12 mouse cellular contexts compared by ENCODE assay signal in genomic region chr7:126607064-126607463, GRCm38 (mm10). TPM values are rescaled to one million over a fixed set of nuclear protein-coding genes. Genes with fewer than 3 reads are reported as not detected.
A peak's percentile ranks its signal among the peaks of the same experiment; 100 is the strongest.
DNase-seq lines count a peak whose midpoint lies in the region; ATAC-seq and TF ChIP-seq lines count a peak whose summit lies in the region.
"Had no signal": no experiment of that assay in that cellular context is flagged by ENCODE, and none has a peak within 500 bp of the region (broad histone marks: within the 10 kb centered on the region; RNA-seq: fewer than 3 reads in every experiment).

No protein-coding gene starts in this region.

- H3K4me3 ChIP-seq in liver, postnatal 0 days (ENCODE audit: low read depth, low read length) = no peak overlapping the region
- no peak overlapping the region for H3K4me3 ChIP-seq in bone marrow macrophage, adult 2 months (ENCODE audit: insufficient read depth, low read length)
- no peak overlapping the region for H3K4me3 ChIP-seq in left cerebral cortex, adult 2 months
- H3K4me3 ChIP-seq: midbrain, embryonic 13.5 days had no signal

- H3K9me3 ChIP-seq in liver, postnatal 0 days (ENCODE audit: low read length) = no peaks in the 10 kb centered on the region
- H3K9me3 ChIP-seq: midbrain, embryonic 13.5 days had no signal

- no peak for TF ChIP-seq POLR2A in bone marrow macrophage, adult 2 months (IDR thresholded peaks at IDR 0.05; ENCODE audit: borderline replicate concordance, low read depth, low read length)

- intact Hi-C loops in heart, postnatal 10 days (cut with DNase I) = no loop called here
- intact Hi-C loops in left cerebral cortex, adult 2 months (cut with DNase I) = loop anchor here (10.0 kb wide), 1 partner anchor 558 kb away; no protein-coding TSS in a partner anchor

- no peaks in the 10 kb centered on the region for H3K4me1 ChIP-seq in liver, postnatal 0 days (ENCODE audit: insufficient read depth)
- H3K4me1 ChIP-seq in bone marrow macrophage, adult 2 months (ENCODE audit: control insufficient read depth, insufficient read depth, low read length) = peaks cover 36% of the 10 kb centered on the region
- H3K4me1 ChIP-seq: midbrain, embryonic 13.5 days had no signal

- WGBS in liver, postnatal 0 days (ENCODE audit: insufficient replicate concordance) = 59% methylated on average over 3 of the region's 3 CpGs

- H3K27me3 ChIP-seq in liver, postnatal 0 days (ENCODE audit: insufficient read depth, low read length) = no peaks in the 10 kb centered on the region
- H3K27me3 ChIP-seq: midbrain, embryonic 13.5 days had no signal

- H3K27ac ChIP-seq in liver, postnatal 0 days (ENCODE audit: low read depth) = peak overlapping the region; percentile 49
- H3K27ac ChIP-seq in bone marrow macrophage, adult 2 months (ENCODE audit: insufficient read depth, low read depth, low read length) = peak overlapping the region; percentile 61
- H3K27ac ChIP-seq in left cerebral cortex, adult 2 months = no peak overlapping the region
- H3K27ac ChIP-seq: midbrain, embryonic 13.5 days had no signal

- TF ChIP-seq CTCF in liver, postnatal 0 days (IDR thresholded peaks at IDR 0.05; ENCODE audit: low read depth) = no peak
- TF ChIP-seq CTCF in bone marrow macrophage, adult 2 months (IDR thresholded peaks at IDR 0.05; ENCODE audit: low read depth, low read length) = no peak
- no peak for TF ChIP-seq CTCF in left cerebral cortex, adult 2 months (IDR thresholded peaks at IDR 0.05)

- no peak overlapping the region for H3K4me2 ChIP-seq in liver, postnatal 0 days (ENCODE audit: low read depth, low read length)
- H3K4me2 ChIP-seq: midbrain, embryonic 13.5 days had no signal

- DNase-seq in liver, postnatal 0 days = no peak
- no peak for DNase-seq in liver
- DNase-seq in heart, postnatal 10 days = peak; percentile 67 to 71
- DNase-seq in skeletal muscle tissue, adult 2 months (ENCODE audit: low read depth, low spot score) = peak; percentile 78
- DNase-seq in left cerebral cortex, adult 2 months (ENCODE audit: extremely low spot score in 1 of 2, low spot score in 2 of 2) = no peak
- DNase-seq in cerebellum, postnatal 10 days = no peak
- DNase-seq: cerebellum, adult 9-10 months; retina, postnatal 1 day had no signal

- ATAC-seq in liver, postnatal 0 days = no peak
- ATAC-seq: midbrain, embryonic 13.5 days had no signal

- no peak for TF ChIP-seq EP300 in liver, postnatal 0 days (IDR thresholded peaks at IDR 0.05; ENCODE audit: low read depth)

- no peaks in the 10 kb centered on the region for H3K36me3 ChIP-seq in liver, postnatal 0 days (replicated peaks; ENCODE audit: insufficient read depth, low read length)
- H3K36me3 ChIP-seq: midbrain, embryonic 13.5 days had no signal

- no peak overlapping the region for H3K9ac ChIP-seq in liver, postnatal 0 days (replicated peaks)
- H3K9ac ChIP-seq: midbrain, embryonic 13.5 days had no signal

RNA-seq across cellular contexts. Expression of gene Il27, which starts 12.3 kb away (rescaled TPM):
- polyA plus RNA-seq in liver, postnatal 0 days (2015; fragmentation: Nextera tagmentation; extraction: Ambion mirVana) = 0.18 and 0.21 TPM in 2 replicates
- polyA plus RNA-seq in bone marrow macrophage, adult 2 months (2012; ENCODE audit: insufficient read depth, insufficient read length, missing spikeins) = 2.9 and 3.3 TPM in 2 replicates
- not detected for total RNA-seq in heart, postnatal 10 days (2021)
- total RNA-seq in left cerebral cortex, adult 2 months (2021) = not detected
- polyA plus RNA-seq: inflammation-experienced regulatory T-cells, adult 6 months; limb, embryonic 11.5 days; midbrain, embryonic 13.5 days had no signal

RNA-seq across cellular contexts. Expression of gene Cln3, which starts 21.4 kb away (rescaled TPM):
- polyA plus RNA-seq in liver, postnatal 0 days (2015; fragmentation: Nextera tagmentation; extraction: Ambion mirVana) = 12.3 and 14.6 TPM in 2 replicates
- polyA plus RNA-seq in bone marrow macrophage, adult 2 months (2012; ENCODE audit: insufficient read depth, insufficient read length, missing spikeins) = 219 and 238 TPM in 2 replicates
- total RNA-seq in heart, postnatal 10 days (2021) = 10 to 100 TPM; 14.7 to 16.6 TPM
- total RNA-seq in left cerebral cortex, adult 2 months (2021) = 10 to 100 TPM; 24.4 to 30.8 TPM

RNA-seq across cellular contexts. Expression of gene Apobr, which starts 22.3 kb away (rescaled TPM):
- 3.0 and 4.0 TPM in 2 replicates for polyA plus RNA-seq in liver, postnatal 0 days (2015; fragmentation: Nextera tagmentation; extraction: Ambion mirVana)
- polyA plus RNA-seq in bone marrow macrophage, adult 2 months (2012; ENCODE audit: insufficient read depth, insufficient read length, missing spikeins) = 83.3 and 84.3 TPM in 2 replicates
- under 1 TPM; 0.69 to 0.81 TPM for total RNA-seq in heart, postnatal 10 days (2021)
- total RNA-seq in left cerebral cortex, adult 2 months (2021) = 1 to 10 TPM in 1 of 2 experiments, under 1 TPM in 1; 0.45 to 1.2 TPM

RNA-seq across cellular contexts. Expression of gene Nupr1, which starts 23.6 kb away (rescaled TPM):
- polyA plus RNA-seq in liver, postnatal 0 days (2015; fragmentation: Nextera tagmentation; extraction: Ambion mirVana) = 4.0 and 4.5 TPM in 2 replicates
- 34.9 and 41.2 TPM in 2 replicates for polyA plus RNA-seq in bone marrow macrophage, adult 2 months (2012; ENCODE audit: insufficient read depth, insufficient read length, missing spikeins)
- total RNA-seq in heart, postnatal 10 days (2021) = 10 to 100 TPM in 1 of 2 experiments, 1 to 10 TPM in 1; 7.2 to 10.5 TPM
- 10 to 100 TPM; 17.6 to 21.0 TPM for total RNA-seq in left cerebral cortex, adult 2 months (2021)

RNA-seq across cellular contexts. Expression of gene Eif3c, which starts 40.9 kb away (rescaled TPM):
- 78.4 and 90.9 TPM in 2 replicates for polyA plus RNA-seq in liver, postnatal 0 days (2015; fragmentation: Nextera tagmentation; extraction: Ambion mirVana)
- 142 and 148 TPM in 2 replicates for polyA plus RNA-seq in bone marrow macrophage, adult 2 months (2012; ENCODE audit: insufficient read depth, insufficient read length, missing spikeins)
- 100 to 1,000 TPM; 149 to 159 TPM for total RNA-seq in heart, postnatal 10 days (2021)
- total RNA-seq in left cerebral cortex, adult 2 months (2021) = 100 to 1,000 TPM; 173 to 179 TPM

Comparison
In these comparisons a context has a peak if more than half of its experiments do, and no peak if none do; other contexts are left out.
1. DNase-seq: peak in heart, postnatal 10 days (2 of 2) and skeletal muscle tissue, adult 2 months (single experiment); none in liver, postnatal 0 days (single experiment), liver (single experiment), left cerebral cortex, adult 2 months (0 of 2) and cerebellum, postnatal 10 days (0 of 2).